Mouse (Mus musculus) midbrain, embryonic 10.5 days (tissue): ENCODE results near the gene Lcorl. TPM values are rescaled to one million over a fixed set of nuclear protein-coding genes. Genes with fewer than 3 reads are reported as not detected.

Experiments used
- DNase-seq: peaks from one replicate; pipeline ENCODE4 v3.0.0-alpha.2; 2017; ENCODE audit warnings: low spot score
- H3K27ac ChIP-seq: fragments of 300-500 bp; sonication (generic); replicated peaks from 2 replicates; pipeline ENCODE4 v1.5.1; 2016; ENCODE audit warnings: mild to moderate bottlenecking
- H3K27me3 ChIP-seq: fragments of 300-500 bp; sonication (generic); 2 replicates; pipeline ENCODE4 v1.6.1; 2016; ENCODE audit warnings: low read depth, mild to moderate bottlenecking; ENCODE audit not compliant: poor library complexity, severe bottlenecking
- H3K36me3 ChIP-seq: fragments of 300-500 bp; sonication (generic); 2 replicates; pipeline ENCODE4 v1.6.1; 2016; ENCODE audit warnings: mild to moderate bottlenecking, moderate library complexity
- H3K4me1 ChIP-seq: fragments of 300-500 bp; sonication (generic); 2 replicates; pipeline ENCODE4 v1.6.1; 2016
- H3K4me3 ChIP-seq: fragments of 300-500 bp; sonication (generic); 2 replicates; pipeline ENCODE4 v1.5.1; 2016; ENCODE audit warnings: mild to moderate bottlenecking, moderate library complexity
- H3K9me3 ChIP-seq: fragments of 300-500 bp; sonication (generic); replicated peaks from 2 replicates; pipeline ENCODE4 v1.6.1; 2016; ENCODE audit warnings: mild to moderate bottlenecking
- WGBS: fragments of 180-500 bp; shearing (Covaris S2); methylation state at CpG from one replicate; pipeline ENCODE4 v1.1.7; 2016; 5-methylcytosine and 5-hydroxymethylcytosine counted together
- polyA plus RNA-seq: library from polyadenylated mRNA; unstranded; fragments of >200 nt; fragmentation: Nextera tagmentation; extraction: Ambion mirVana; gene quantifications from 2 replicates; pipeline ENCODE4 v1.2.1, GENCODE M21; 2016

The Lcorl gene
- polyA plus RNA-seq, 1 experiment from 2014 or later = 30.4 TPM

DNA sequence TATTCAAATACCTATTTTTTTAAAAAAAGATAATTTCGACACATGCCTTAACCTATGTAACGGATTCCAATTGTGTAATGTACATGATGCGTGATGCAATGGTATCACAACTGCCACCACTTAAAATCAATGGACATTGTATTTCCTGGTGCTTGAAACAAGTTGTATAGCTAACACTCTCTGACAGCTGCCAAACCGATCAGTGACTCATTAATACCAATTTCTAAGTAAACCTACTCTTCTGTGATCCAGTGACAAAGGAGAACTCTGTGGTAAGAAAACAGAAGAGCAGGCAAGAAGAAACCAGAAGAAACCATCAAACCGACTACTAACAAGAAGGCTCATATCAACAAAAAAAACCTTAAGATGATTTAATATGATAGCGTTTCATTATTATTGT is 12.7 kb downstream of the Lcorl start:
- Histone ChIP-seq H3K4me1 (no peaks in the 10 kb centered on the region), H3K36me3 (peaks cover 10% of the 10 kb centered on the region), H3K4me3 (no peak overlapping the region), H3K27me3 (no peaks in the 10 kb centered on the region), H3K9me3 (peaks cover 41% of the 10 kb centered on the region), H3K27ac (no peak overlapping the region)
- 97% methylated on average over 6 of the region's 6 CpGs for WGBS
- no peak for DNase-seq

DNA sequence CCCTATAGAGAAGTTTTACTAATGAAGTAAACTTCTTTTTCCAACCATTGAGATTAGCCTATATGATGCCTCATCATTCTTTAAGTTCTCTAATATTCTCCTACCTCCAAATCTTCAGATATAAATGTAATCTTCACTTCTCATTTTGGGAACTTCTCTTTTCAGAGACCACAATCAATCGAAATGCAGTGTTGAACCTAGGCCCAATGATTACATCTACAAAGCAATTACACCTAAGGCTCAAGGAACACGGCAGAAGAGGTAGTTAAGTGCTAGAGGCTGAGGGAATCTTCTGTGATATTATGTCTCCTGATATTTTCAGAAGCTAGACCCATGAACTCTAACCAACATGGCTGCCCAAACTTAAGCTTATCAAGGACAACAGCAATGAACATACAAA is 22.3 kb downstream of the Lcorl start:
- Histone ChIP-seq H3K27ac (no peak overlapping the region), H3K9me3 (peaks cover 24% of the 10 kb centered on the region), H3K4me1 (no peaks in the 10 kb centered on the region), H3K27me3 (no peaks in the 10 kb centered on the region), H3K36me3 (peaks cover 28% of the 10 kb centered on the region), H3K4me3 (no peak overlapping the region)
- 95% methylated on average over 2 of the region's 2 CpGs for WGBS
- DNase-seq = no peak

DNA sequence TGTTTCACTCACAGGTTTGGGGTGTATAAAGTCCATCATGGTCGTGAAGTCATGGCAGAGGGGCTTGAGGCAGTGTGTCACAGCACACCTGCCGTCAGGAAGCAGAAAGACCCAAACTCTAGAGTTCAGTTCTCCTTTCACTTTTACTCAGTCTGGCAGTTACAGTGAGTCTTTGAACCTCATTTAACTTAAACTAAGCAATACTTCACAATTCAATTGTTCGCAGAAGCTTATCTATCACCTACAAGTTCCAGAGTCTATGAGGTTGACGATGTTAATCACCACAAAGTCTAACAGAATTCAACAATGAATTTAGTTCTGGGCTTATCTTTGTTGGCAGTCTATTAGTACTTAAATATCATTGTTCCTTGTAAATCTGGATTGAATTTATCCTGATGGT is 45.9 kb downstream of the Lcorl start:
- Histone ChIP-seq H3K27ac (no peak overlapping the region), H3K9me3 (peaks cover 59% of the 10 kb centered on the region), H3K36me3 (peaks cover 51% of the 10 kb centered on the region), H3K27me3 (no peaks in the 10 kb centered on the region), H3K4me3 (no peak overlapping the region), H3K4me1 (no peaks in the 10 kb centered on the region)
- no peak for DNase-seq
- 95% methylated on average over 4 of the region's 4 CpGs for WGBS

DNA sequence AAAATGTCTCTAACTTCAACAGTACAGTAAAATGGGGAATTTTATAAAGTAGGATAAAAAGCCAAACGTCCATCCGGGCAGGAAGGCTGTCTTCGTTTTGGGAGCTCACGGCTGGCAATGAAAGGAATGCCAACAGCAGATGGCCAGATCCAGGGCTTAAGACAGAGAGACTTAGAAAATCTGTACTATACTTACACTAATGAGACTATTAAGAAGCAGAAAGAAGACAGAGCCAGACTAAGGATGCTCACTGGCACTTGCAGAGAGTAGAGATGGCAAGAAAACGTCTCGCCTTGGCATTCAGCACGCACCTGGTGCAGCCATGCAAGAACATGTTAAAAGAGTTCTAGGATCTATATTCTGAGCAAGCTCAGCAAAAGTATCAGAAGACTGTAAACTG is 65.6 kb downstream of the Lcorl start:
- no peaks in the 10 kb centered on the region for H3K4me1 ChIP-seq
- no peak overlapping the region for H3K4me3 ChIP-seq
- H3K9me3 ChIP-seq = no peaks in the 10 kb centered on the region
- 92% methylated on average over 7 of the region's 7 CpGs for WGBS
- no peak overlapping the region for H3K27ac ChIP-seq
- no peak for DNase-seq
- no peaks in the 10 kb centered on the region for H3K27me3 ChIP-seq
- H3K36me3 ChIP-seq = peaks cover 18% of the 10 kb centered on the region

DNA sequence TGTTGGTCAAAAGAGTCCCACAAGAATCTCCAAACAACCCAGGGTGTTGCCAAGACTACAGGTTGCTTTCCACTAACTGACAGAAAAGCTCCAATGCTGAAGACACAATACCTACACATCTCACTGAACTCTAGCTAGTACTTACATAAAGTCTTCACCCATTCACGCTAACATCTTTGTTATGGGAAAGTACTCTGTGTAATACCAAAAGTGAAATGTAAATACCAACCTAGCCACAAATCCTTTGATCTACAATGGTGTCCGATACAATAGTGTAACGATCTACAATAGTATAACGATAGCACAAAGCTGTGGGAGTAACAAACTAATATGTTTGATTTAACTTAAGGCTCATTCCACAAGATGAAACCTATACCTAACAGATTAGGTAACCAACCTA is 67.2 kb downstream of the Lcorl start:
- Histone ChIP-seq H3K4me3 (no peak overlapping the region), H3K27me3 (no peaks in the 10 kb centered on the region), H3K4me1 (no peaks in the 10 kb centered on the region), H3K36me3 (peaks cover 18% of the 10 kb centered on the region), H3K9me3 (no peaks in the 10 kb centered on the region), H3K27ac (no peak overlapping the region)
- DNase-seq = no peak
- 96% methylated on average over 4 of the region's 4 CpGs for WGBS

DNA sequence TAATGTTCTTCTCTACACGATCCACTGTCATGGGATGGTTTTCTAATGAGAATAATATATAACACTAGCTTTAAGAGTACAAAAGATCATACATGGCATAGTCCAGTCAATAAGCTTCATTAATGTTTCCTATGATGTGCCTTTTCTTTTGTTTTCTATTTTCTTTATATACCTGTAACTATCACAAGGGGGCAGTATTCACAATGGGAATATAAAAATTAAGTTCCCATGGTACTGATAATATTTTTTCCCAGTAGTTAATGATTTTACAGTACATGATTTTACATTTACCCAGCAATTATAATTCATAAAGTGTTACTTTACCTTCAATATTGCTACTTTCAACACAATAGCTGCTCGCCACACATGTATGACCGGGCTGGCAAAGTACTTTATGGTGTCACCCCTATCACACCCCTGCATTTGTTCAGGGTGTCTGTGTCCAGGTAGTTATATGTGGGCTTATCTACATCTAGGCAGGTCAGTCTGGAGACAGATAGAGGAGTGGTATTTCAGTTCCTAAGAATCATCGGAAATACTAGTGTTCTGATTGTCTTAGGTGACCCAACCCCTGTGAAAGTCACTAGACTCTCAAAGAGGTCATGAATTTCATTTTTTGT is 99.8 kb downstream of the Lcorl start:
- H3K27ac ChIP-seq = no peak overlapping the region
- peaks cover 7% of the 10 kb centered on the region; the same call in 1 of the 2 replicates for H3K36me3 ChIP-seq
- no peaks in the 10 kb centered on the region for H3K9me3 ChIP-seq
- H3K27me3 ChIP-seq = no peaks in the 10 kb centered on the region
- no peak overlapping the region for H3K4me3 ChIP-seq
- WGBS = 91% methylated on average over 4 of the region's 4 CpGs
- no peaks in the 10 kb centered on the region for H3K4me1 ChIP-seq
- DNase-seq = no peak

DNA sequence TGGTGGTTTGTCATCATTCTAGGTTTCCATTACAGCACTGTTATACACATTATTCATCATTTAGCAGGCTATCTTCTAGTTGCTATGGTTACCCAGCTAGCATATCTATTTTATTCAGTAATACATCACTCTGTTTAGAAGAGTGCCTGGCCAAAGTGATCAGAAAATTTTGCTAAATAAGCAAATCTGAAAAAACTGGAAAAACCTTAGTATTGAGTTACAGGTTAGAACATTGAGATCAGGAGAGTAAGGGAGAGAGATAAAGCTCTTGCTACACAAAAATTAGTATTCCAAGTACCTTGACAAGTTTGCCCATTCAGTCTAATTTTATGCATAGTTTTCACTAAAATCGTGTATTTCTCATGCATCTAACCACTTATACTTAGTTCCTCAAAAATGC is 119.5 kb downstream of the Lcorl start:
- DNase-seq = no peak
- 95% methylated on average over 1 of the region's 1 CpGs for WGBS
- Histone ChIP-seq H3K4me3 (no peak overlapping the region), H3K36me3 (peaks cover 32% of the 10 kb centered on the region), H3K27ac (no peak overlapping the region), H3K4me1 (no peaks in the 10 kb centered on the region), H3K27me3 (no peaks in the 10 kb centered on the region), H3K9me3 (no peaks in the 10 kb centered on the region)

DNA sequence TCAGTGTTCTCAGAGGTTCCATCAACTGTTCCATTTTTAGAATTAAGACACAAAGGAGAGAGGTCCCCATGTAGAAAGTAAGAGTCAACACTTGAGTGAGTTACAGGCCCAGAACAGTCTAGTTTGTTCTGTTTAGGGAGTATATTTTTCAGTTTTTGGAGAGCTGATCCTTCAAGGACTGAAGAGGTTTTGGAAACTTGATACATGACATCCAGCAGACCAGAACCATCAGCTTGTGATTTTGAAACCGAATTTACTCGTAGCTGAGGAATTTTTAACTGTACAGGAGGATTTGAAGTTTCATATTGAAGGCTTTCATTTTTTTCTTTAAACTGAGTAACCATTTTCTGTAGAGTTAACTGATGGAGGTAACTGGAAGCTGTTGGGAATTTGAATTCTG is 123.7 kb downstream of the Lcorl start:
- H3K36me3 ChIP-seq = peaks cover 24% of the 10 kb centered on the region
- no peak for DNase-seq
- no peak overlapping the region for H3K4me3 ChIP-seq
- H3K9me3 ChIP-seq = no peaks in the 10 kb centered on the region
- no peaks in the 10 kb centered on the region for H3K27me3 ChIP-seq
- no peak overlapping the region for H3K27ac ChIP-seq
- 92% methylated on average over 2 of the region's 2 CpGs for WGBS
- H3K4me1 ChIP-seq = no peaks in the 10 kb centered on the region

DNA sequence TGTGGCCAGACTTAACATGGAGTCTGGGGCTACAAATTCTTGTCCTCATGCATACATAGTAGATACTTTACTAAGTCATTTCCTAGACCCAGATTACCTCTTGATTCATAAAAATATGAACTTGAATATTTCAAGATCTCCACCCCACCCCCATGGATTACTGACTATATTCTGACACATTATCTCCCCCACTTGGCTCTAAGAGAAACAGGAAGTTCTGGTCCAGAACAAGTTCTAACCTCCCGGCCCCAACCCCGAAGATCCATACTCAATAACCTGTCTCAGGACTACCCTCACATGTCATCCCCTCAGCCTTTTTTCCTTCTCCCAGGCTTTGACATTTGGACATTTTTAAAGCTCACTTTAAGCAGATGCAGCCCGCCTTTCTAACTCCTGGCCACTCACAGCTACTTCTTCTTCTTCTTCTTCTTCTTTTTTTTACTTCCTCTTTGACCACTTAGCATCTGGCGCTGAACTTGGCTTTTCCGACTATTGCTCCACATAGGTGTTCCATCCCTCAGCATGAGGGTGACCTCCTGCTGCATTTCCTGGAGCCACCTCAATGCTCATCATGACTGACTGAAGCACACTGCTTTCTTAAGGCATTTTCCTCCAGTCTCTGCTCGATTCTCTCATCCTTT is 138.4 kb downstream of the Lcorl start:
- Histone ChIP-seq H3K27me3 (no peaks in the 10 kb centered on the region), H3K4me3 (no peak overlapping the region), H3K27ac (no peak overlapping the region), H3K36me3 (0 out of 2 replicates have a peak, but pooled peaks cover 4% of the 10 kb centered on the region), H3K9me3 (no peaks in the 10 kb centered on the region), H3K4me1 (no peaks in the 10 kb centered on the region)
- DNase-seq = no peak
- WGBS = 91% methylated on average over 6 of the region's 6 CpGs

DNA sequence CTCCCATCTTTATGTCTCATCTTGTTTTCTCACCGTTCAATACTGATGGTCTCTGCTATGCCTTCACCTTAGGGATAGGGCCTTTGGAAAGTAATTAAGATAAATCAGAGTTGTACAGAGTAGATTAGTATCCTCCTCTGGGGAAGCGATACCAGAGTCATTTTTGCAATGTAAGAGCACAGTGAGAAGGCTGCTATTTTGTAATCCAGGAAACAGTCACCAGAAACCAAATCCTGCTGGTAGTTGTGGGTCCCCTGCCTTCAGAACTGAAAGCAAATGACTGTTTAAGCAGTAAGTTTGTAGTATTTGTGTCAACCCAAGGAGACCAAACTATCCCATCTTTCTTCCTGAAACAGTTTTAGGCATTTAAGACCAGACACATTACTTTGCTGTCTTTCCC is 147.8 kb downstream of the Lcorl start:
- no peak for DNase-seq
- Histone ChIP-seq H3K27me3 (no peaks in the 10 kb centered on the region), H3K36me3 (peaks cover 42% of the 10 kb centered on the region), H3K9me3 (no peaks in the 10 kb centered on the region), H3K4me3 (no peak overlapping the region), H3K27ac (no peak overlapping the region), H3K4me1 (no peaks in the 10 kb centered on the region)
- WGBS = 93% methylated on average over 2 of the region's 2 CpGs

DNA sequence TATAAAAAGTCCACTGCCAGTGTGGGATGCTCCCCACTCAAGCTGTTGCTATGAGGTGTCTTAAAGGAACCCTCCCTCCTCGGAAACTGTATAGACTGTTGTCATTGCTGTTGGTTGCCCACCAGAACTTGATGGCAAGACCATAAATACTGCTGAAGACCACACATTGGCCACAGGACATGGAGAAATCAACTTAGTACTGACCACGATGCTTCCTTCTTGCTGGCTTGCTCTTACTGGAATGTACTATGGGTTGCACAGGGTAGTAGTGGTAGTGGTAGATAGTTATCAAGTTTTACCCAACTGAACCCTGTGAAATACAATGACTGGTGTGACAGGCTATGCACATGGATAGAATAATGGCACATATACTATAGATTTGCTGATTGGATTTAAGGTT is 150.6 kb downstream of the Lcorl start:
- 95% methylated on average over 2 of the region's 2 CpGs for WGBS
- Histone ChIP-seq H3K27ac (no peak overlapping the region), H3K4me1 (no peaks in the 10 kb centered on the region), H3K36me3 (peaks cover 57% of the 10 kb centered on the region), H3K9me3 (no peaks in the 10 kb centered on the region), H3K4me3 (no peak overlapping the region), H3K27me3 (no peaks in the 10 kb centered on the region)
- no peak for DNase-seq

DNA sequence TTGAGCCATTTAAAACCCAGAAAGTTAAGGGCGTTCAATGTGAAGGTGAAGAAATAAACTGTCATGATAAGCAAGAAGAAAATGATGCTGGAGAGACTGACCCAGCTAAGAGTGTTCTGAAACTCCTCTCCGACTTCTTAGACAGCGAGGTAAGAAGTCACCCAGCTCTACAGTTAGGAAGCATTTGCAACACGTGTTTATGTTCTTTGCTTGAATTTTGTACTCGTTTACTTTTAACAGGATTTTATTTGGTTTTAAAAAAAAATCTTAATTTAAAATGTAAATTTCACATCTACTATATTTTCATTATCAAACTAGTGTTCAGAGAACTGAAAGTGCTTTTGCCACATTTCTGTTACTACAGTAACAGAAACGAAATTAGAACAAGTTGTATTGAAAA is 165.7 kb downstream of the Lcorl start:
- Histone ChIP-seq H3K27me3 (no peaks in the 10 kb centered on the region), H3K27ac (no peak overlapping the region), H3K4me3 (no peak overlapping the region), H3K36me3 (peaks cover 74% of the 10 kb centered on the region), H3K9me3 (no peaks in the 10 kb centered on the region), H3K4me1 (no peaks in the 10 kb centered on the region)
- WGBS = 94% methylated on average over 6 of the region's 6 CpGs
- no peak for DNase-seq

DNA sequence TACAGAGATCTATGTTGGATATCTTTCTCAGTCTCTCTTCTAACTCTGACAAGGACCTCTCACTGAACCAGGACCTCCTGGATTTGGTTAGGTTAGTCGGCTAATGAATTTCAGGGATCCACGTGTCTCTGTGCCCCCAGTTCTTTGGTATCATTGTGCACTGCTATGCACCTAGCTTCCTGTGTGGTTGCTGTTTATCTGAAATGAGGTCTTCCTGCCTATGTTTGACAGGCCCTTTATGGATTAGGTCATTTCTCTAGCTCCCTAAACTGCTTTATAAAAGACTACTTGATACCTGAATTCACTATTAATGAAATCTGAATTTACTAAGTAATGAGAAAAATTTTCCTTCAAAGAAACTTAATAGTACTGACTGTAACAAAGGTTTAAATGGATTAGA is 166.6 kb downstream of the Lcorl start:
- no peaks in the 10 kb centered on the region for H3K4me1 ChIP-seq
- no peaks in the 10 kb centered on the region for H3K9me3 ChIP-seq
- DNase-seq = no peak
- H3K27ac ChIP-seq = no peak overlapping the region
- 83% methylated on average over 2 of the region's 2 CpGs for WGBS
- H3K36me3 ChIP-seq = peaks cover 68% of the 10 kb centered on the region
- H3K27me3 ChIP-seq = no peaks in the 10 kb centered on the region
- H3K4me3 ChIP-seq = no peak overlapping the region
